Mouse (Mus musculus) C2C12 (cell line): ENCODE measurements around the gene Mum1. TPM values are rescaled to one million over a fixed set of nuclear protein-coding genes. Genes with fewer than 3 reads are reported as not detected.

ENCODE experiments used
- H3K27me3 ChIP-seq: one replicate; pipeline ENCODE4 v1.6.1; 2011; ENCODE audit not compliant: control insufficient read depth, insufficient read depth, insufficient read length
- H3K36me3 ChIP-seq: one replicate; pipeline ENCODE4 v1.6.1; 2011; ENCODE audit not compliant: control insufficient read depth, insufficient read depth
- H3K4me3 ChIP-seq: one replicate; pipeline ENCODE4 v1.5.1; 2011; ENCODE audit warnings: mild to moderate bottlenecking, control low read depth; ENCODE audit not compliant: poor library complexity, insufficient read depth, severe bottlenecking
- H3K79me2 ChIP-seq: one replicate; pipeline ENCODE4 v1.6.1; 2011; ENCODE audit not compliant: control insufficient read depth, insufficient read depth
- H3K79me3 ChIP-seq: one replicate; pipeline ENCODE4 v1.6.1; 2011; ENCODE audit warnings: low read depth, control low read depth
- H3ac ChIP-seq: one replicate; pipeline ENCODE3; 2011; ENCODE audit warnings: low read depth; ENCODE audit not compliant: control insufficient read depth, insufficient read length
- CEBPB ChIP-seq: IDR thresholded peaks from one replicate; pipeline ENCODE4 v1.6.1; 2011; ENCODE audit warnings: low read depth, mild to moderate bottlenecking, control low read depth, moderate library complexity
- CTCF ChIP-seq: IDR thresholded peaks from one replicate; pipeline ENCODE4 v1.5.1; 2011; ENCODE audit not compliant: control insufficient read depth, insufficient read depth, insufficient read length
- FOSL1 ChIP-seq: IDR thresholded peaks from one replicate; pipeline ENCODE4 v1.8.0; 2011; ENCODE audit warnings: mild to moderate bottlenecking, low read length; ENCODE audit not compliant: poor library complexity, insufficient read depth, severe bottlenecking
- MAX ChIP-seq: IDR thresholded peaks from one replicate; pipeline ENCODE4 v1.6.1; 2011; ENCODE audit warnings: mild to moderate bottlenecking, control low read depth
- MYOD1 ChIP-seq: IDR thresholded peaks from one replicate; pipeline ENCODE4 v1.6.1; 2011; ENCODE audit warnings: low read depth; ENCODE audit not compliant: control insufficient read depth, insufficient read length
- MYOG ChIP-seq: IDR thresholded peaks from one replicate; pipeline ENCODE4 v1.6.1; 2011; ENCODE audit not compliant: control insufficient read depth, insufficient read length; ENCODE audit errors: extremely low read depth
- USF1 ChIP-seq: IDR thresholded peaks from one replicate; pipeline ENCODE4 v1.6.1; 2011; ENCODE audit warnings: low read depth, mild to moderate bottlenecking, control low read depth, moderate library complexity
- polyA plus RNA-seq: library from polyadenylated mRNA; unstranded; fragments of >200 nt; fragmentation: generic; extraction: Trizol; gene quantifications from one replicate; pipeline ENCODE4 v1.2.1, GENCODE M21; 2012; ENCODE audit warnings: missing spikeins

The Mum1 gene
- polyA plus RNA-seq, 1 experiment: 57.7 TPM

DNA sequence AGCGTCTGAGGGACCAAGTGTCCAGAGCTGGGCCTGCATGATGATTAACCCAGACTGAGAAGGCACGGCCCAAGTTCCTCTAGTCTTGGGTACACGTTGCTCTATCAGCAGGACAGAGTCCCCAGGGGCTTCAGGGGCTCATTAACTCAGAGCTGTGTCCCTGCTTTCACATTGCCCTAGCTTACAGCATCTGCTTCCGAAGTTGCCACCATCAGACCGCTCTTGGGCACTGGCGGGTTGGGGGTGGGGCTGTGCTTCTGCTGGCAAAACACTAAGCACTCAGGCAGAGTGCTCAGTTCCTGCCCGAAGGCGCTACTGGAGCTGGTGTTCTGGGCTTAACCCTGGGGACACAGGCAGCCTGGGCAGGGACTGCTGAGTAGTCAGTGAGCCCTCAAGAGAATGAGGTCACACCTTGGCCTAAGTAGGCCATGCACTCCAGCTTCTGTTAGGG lies 55.7 kb downstream of the Mum1 start:
- Histone ChIP-seq H3K79me3 (no peaks in the 10 kb centered on the region), H3ac (no peak overlapping the region), H3K36me3 (peaks cover 85% of the 10 kb centered on the region), H3K4me3 (no peak overlapping the region), H3K79me2 (no peaks in the 10 kb centered on the region), H3K27me3 (no peaks in the 10 kb centered on the region)
- TF ChIP-seq CTCF (no peak), USF1 (no peak), FOSL1 (no peak), MAX (no peak), MYOG (no peak), CEBPB (no peak), MYOD1 (no peak)

DNA sequence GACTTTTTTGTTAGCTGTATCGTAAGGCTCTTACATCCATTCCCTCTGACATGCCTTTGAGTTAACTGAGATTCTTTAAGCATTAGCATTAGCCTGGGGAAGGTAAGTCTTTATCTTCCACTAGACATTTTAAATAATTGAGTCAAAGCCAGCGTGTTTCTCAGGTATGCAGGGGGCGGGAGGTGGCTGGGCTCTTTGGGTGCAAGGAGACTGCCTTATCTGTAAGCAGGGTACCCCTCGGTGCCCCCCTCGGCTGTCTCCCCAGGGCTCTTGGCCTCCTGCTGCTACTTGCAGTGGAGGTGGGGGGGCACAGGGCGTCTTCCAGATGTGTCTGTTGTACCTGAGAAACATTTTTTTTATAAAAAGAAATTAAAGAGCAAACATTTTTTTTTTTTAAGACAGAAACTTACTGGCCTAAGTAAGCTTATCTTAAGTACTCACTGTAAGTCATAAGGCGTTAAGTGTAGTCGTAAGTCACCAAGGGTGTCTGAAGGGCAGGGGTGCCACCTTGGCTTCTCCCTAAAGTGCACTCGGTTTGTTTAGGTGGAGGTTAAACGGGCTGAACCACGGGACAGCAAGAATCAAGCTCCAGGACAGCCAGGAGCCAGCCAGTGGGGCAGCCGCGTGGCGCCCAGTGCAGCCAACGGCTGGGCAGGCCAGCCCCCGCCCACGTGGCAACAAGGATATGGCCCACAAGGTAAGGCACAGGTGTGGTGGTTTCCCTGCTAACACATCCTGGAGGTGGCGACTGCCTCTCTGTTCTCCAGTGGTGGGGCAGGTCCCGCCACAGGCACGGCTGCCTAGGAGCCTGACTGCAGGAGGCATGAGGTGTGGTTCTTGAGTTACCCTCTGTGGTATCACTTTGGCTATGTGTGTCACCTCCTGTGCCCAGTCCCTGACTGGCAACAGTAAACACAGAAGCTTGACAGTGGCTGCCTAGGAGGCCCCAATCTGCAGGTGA lies 56.5 kb downstream of the Mum1 start:
- no peaks in the 10 kb centered on the region for H3K79me2 ChIP-seq
- TF ChIP-seq MYOD1 (no peak), MAX (no peak), CEBPB (no peak), USF1 (no peak), FOSL1 (no peak), MYOG (no peak), CTCF (no peak)
- no peaks in the 10 kb centered on the region for H3K79me3 ChIP-seq
- H3K4me3 ChIP-seq: no peak overlapping the region
- H3ac ChIP-seq: no peak overlapping the region
- no peaks in the 10 kb centered on the region for H3K27me3 ChIP-seq
- H3K36me3 ChIP-seq: peaks cover 85% of the 10 kb centered on the region

DNA sequence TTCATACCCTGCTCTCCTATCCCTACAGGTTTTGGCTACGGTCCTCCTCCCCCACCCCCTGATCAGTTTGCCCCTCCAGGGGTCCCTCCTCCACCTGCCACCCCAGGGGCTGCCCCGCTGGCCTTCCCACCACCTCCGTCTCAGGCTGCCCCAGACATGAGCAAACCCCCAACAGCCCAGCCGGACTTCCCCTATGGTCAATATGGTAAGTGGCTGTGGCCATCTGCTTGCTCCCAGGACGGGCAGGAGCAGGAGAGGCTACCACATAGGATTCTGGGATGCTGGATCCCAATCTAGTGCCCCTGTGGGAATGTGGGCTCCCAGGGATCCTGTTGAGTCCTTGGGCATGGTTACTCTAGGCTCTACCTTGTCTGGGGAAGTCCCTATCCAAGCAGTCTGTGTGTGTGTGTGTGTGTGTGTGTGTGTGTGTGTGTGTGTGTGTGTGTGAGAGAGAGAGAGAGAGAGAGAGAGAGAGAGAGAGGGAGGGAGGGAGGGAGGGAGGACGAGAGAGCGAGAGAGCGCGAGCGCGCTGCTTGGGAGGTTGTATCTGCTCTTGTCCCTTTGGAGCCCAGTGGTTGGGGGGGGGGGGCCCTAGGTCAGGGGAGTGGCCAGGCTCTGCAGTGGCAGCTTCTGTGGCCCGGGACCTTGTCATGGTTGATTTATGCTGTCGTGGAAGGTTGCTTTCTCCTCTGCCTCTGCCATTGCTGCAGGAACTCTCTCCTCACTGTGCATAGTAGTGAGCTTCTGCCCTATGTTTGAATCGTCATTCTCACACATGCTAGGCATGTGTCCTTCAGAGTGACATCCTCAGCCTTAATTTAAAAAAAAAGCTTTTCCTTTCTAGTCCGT lies 59.2 kb downstream of the Mum1 start:
- H3K79me2 ChIP-seq: no peaks in the 10 kb centered on the region
- no peak overlapping the region for H3K4me3 ChIP-seq
- H3K79me3 ChIP-seq: no peaks in the 10 kb centered on the region
- no peaks in the 10 kb centered on the region for H3K27me3 ChIP-seq
- no peak for TF ChIP-seq MYOG
- no peak for TF ChIP-seq USF1
- TF ChIP-seq FOSL1: no peak
- TF ChIP-seq CTCF: no peak
- TF ChIP-seq CEBPB: no peak
- no peak for TF ChIP-seq MAX
- TF ChIP-seq MYOD1: no peak
- H3K36me3 ChIP-seq: peaks cover 68% of the 10 kb centered on the region
- no peak overlapping the region for H3ac ChIP-seq

DNA sequence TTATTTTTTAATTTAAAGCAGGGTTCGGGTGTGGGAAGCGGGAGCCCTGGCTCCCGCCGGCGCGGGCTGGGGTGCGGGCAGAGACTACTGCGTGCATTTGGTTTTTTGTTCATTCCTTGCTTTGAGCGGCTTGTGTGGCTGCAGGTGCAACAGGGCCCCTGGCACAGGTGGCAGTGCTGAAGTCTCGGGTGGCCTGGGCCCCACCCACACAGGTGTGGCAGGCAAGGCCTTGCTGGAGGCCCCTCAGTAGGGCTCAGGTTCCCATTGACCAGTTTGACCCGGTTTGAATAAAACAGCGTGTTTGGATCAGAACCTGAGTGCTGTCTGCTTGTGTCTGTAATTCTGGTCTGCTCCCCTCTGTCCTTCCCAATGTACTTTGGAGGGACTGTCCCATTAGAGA lies 61.9 kb downstream of the Mum1 start:
- no peak overlapping the region for H3ac ChIP-seq
- TF ChIP-seq CTCF: no peak
- no peak for TF ChIP-seq MYOG
- no peak for TF ChIP-seq MYOD1
- no peak for TF ChIP-seq USF1
- no peak for TF ChIP-seq FOSL1
- no peak for TF ChIP-seq MAX
- TF ChIP-seq CEBPB: no peak
- no peaks in the 10 kb centered on the region for H3K27me3 ChIP-seq
- H3K36me3 ChIP-seq: peaks cover 59% of the 10 kb centered on the region
- H3K79me3 ChIP-seq: peaks cover 7% of the 10 kb centered on the region
- H3K4me3 ChIP-seq: no peak overlapping the region
- H3K79me2 ChIP-seq: peaks cover 9% of the 10 kb centered on the region

DNA sequence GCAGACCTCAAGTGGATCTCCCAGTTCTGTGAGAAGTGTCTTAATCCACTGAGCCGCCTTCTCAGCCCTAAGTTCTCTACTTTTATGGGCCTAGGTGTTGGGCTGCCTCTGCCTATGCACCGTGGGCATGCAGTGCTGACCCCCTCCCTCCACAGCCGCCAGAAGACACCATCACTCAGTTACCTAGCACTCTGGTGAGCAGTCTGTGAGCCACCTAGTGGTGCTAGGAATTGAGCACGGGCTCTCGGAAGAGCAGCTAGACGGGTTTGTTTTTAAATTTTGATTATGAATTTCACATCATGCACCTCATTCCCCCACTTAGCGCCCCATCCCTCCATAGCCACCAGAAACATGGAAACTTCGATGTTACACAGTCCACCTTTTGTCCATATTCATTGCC lies 62.4 kb downstream of the Mum1 start:
- Histone ChIP-seq H3K36me3 (peaks cover 59% of the 10 kb centered on the region), H3ac (no peak overlapping the region), H3K27me3 (no peaks in the 10 kb centered on the region), H3K4me3 (no peak overlapping the region), H3K79me3 (peaks cover 13% of the 10 kb centered on the region), H3K79me2 (peaks cover 15% of the 10 kb centered on the region)
- no peak for TF ChIP-seq USF1
- TF ChIP-seq MAX: no peak
- no peak for TF ChIP-seq FOSL1
- TF ChIP-seq CEBPB: no peak
- no peak for TF ChIP-seq MYOD1
- no peak for TF ChIP-seq CTCF
- TF ChIP-seq MYOG: no peak
